Mouse (Mus musculus) ZHBTc4 (cell line): ENCODE results near the gene Hsd3b4.
"Not testable (repeated sequence)": the region's sequence is repeated elsewhere in the genome, so short reads cannot be mapped to it uniquely, and the experiment has no call there.

ENCODE experiments used
- DNase-seq: peaks from one replicate; pipeline ENCODE4 v3.0.0-alpha.2; 2011; ENCODE audit warnings: low read depth, low spot score

Gene Hsd3b4

GRCm38 (mm10) chr3:98510414-98510813 lies at the start of gene Hsd3b4:
Gene Hsd3b4, minus strand, starts transcription at chr3:98510514.
- not testable (repeated sequence) for DNase-seq

- DNase-seq = not testable (repeated sequence)
These were observed 40.5 kb upstream of the Hsd3b4 start for GRCm38 (mm10) chr3:98550832-98551231.

GRCm38 (mm10) chr3:98550215-98550614 lies 39.9 kb upstream of the Hsd3b4 start:
- DNase-seq = not testable (repeated sequence)

GRCm38 (mm10) chr3:98548495-98548894 lies 38.2 kb upstream of the Hsd3b4 start:
- DNase-seq = not testable (repeated sequence)

GRCm38 (mm10) chr3:98547641-98548040 lies 37.3 kb upstream of the Hsd3b4 start:
- not testable (repeated sequence) for DNase-seq

GRCm38 (mm10) chr3:98524978-98525377 lies 14.7 kb upstream of the Hsd3b4 start:
- DNase-seq = not testable (repeated sequence)

- not testable (repeated sequence) for DNase-seq
These were observed 14.2 kb upstream of the Hsd3b4 start for GRCm38 (mm10) chr3:98524552-98524951.

GRCm38 (mm10) chr3:98522779-98523178 lies 12.5 kb upstream of the Hsd3b4 start:
- not testable (repeated sequence) for DNase-seq

GRCm38 (mm10) chr3:98507229-98507628 lies 3.1 kb downstream of the Hsd3b4 start:
- not testable (repeated sequence) for DNase-seq

- DNase-seq = not testable (repeated sequence)
These were observed 12.9 kb downstream of the Hsd3b4 start for GRCm38 (mm10) chr3:98497401-98497800.

- not testable (repeated sequence) for DNase-seq
These were observed 13.6 kb downstream of the Hsd3b4 start for GRCm38 (mm10) chr3:98496762-98497161.

- not testable (repeated sequence) for DNase-seq
These were observed 15.3 kb downstream of the Hsd3b4 start for GRCm38 (mm10) chr3:98495055-98495454.

- DNase-seq = not testable (repeated sequence)
These were observed 16.1 kb downstream of the Hsd3b4 start for GRCm38 (mm10) chr3:98494184-98494583.

- not testable (repeated sequence) for DNase-seq
These were observed 38.8 kb downstream of the Hsd3b4 start for GRCm38 (mm10) chr3:98471499-98471898.

- DNase-seq = not testable (repeated sequence)
These were observed 39.3 kb downstream of the Hsd3b4 start for GRCm38 (mm10) chr3:98471057-98471456.

- not testable (repeated sequence) for DNase-seq
These were observed 41.0 kb downstream of the Hsd3b4 start for GRCm38 (mm10) chr3:98469323-98469722.

GRCm38 (mm10) chr3:98457026-98457425 lies 53.3 kb downstream of the Hsd3b4 start, which contains the start of gene Gm4450:
Gene Gm4450, minus strand, starts transcription at chr3:98457126.
- not testable (repeated sequence) for DNase-seq

- not testable (repeated sequence) for DNase-seq
These were observed 56.5 kb downstream of the Hsd3b4 start for GRCm38 (mm10) chr3:98453786-98454185.
